Mouse (Mus musculus) forebrain, embryonic 12.5 days (tissue): Measurements from ENCODE around the gene Gdap1l1. TPM values are rescaled to one million over a fixed set of nuclear protein-coding genes. Genes with fewer than 3 reads are reported as not detected.

Experiments
- ATAC-seq: fragments of 200-750 bp; cut with Nextera tagmentation; 2 replicates; pipeline ENCODE4 v1.8.0; 2017; ENCODE audit warnings: moderate TSS enrichment; ENCODE audit not compliant: low FRiP score
- H3K27ac ChIP-seq: fragments of 300-500 bp; sonication (generic); 2 replicates; pipeline ENCODE4 v1.5.1; 2016; ENCODE audit warnings: mild to moderate bottlenecking
- H3K27me3 ChIP-seq: fragments of 300-500 bp; sonication (generic); 2 replicates; pipeline ENCODE4 v1.6.1; 2016; ENCODE audit warnings: mild to moderate bottlenecking
- H3K36me3 ChIP-seq: fragments of 300-500 bp; sonication (generic); replicated peaks from 2 replicates; pipeline ENCODE4 v1.6.1; 2016; ENCODE audit warnings: mild to moderate bottlenecking
- H3K4me1 ChIP-seq: fragments of 300-500 bp; sonication (generic); 2 replicates; pipeline ENCODE4 v1.6.1; 2016
- H3K4me2 ChIP-seq: fragments of 300-500 bp; sonication (generic); 2 replicates; pipeline ENCODE4 v1.6.1; 2016; ENCODE audit warnings: mild to moderate bottlenecking, moderate library complexity
- H3K4me3 ChIP-seq: fragments of 300-500 bp; sonication (generic); replicated peaks from 2 replicates; pipeline ENCODE4 v1.5.1; 2016; ENCODE audit warnings: mild to moderate bottlenecking
- H3K9ac ChIP-seq: fragments of 300-500 bp; sonication (generic); 2 replicates; pipeline ENCODE4 v1.6.1; 2016; ENCODE audit warnings: mild to moderate bottlenecking
- H3K9me3 ChIP-seq: fragments of 300-500 bp; sonication (generic); 2 replicates; pipeline ENCODE4 v1.6.1; 2016
- WGBS: fragments of 180-500 bp; shearing (Covaris S2); methylation state at CpG from one replicate; pipeline ENCODE4 v1.1.7; 2016; 5-methylcytosine and 5-hydroxymethylcytosine counted together
- polyA plus RNA-seq: library from polyadenylated mRNA; unstranded; fragments of >200 nt; fragmentation: Nextera tagmentation; extraction: Ambion mirVana; gene quantifications from 2 replicates; pipeline ENCODE4 v1.2.1, GENCODE M21; 2016

The Gdap1l1 gene
- polyA plus RNA-seq, 1 experiment from 2014 or later, result 54.7 TPM

DNA sequence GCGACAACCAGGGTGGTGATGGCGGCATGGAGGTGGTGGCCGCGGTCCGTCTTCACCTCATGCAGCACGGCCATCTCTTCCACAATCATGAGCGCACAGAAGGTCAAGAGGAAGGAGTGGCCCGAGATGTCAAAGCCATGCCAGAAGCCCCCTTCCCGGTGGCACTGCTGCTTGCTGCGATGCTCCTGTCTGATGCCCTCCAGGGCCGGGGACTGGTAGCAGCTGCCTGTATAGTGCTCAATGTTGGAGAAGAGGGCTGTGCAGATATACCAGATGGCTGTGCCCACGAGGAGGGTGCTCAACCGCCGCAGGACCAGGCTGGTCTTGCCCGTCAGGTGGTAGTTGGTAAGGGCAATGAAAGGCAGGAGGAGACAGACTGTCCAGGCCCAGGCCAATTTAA, 31.4 kb downstream of the Gdap1l1 start:
- ATAC-seq, result no peak
- no peak overlapping the region for H3K4me3 ChIP-seq
- no peaks in the 10 kb centered on the region for H3K9me3 ChIP-seq
- no peak overlapping the region for H3K9ac ChIP-seq
- peaks cover 32% of the 10 kb centered on the region for H3K36me3 ChIP-seq
- H3K4me1 ChIP-seq, result peaks cover 12% of the 10 kb centered on the region
- no peak overlapping the region for H3K4me2 ChIP-seq
- 92% methylated on average over 15 of the region's 15 CpGs for whole genome bisulfite sequencing
- H3K27me3 ChIP-seq, result no peaks in the 10 kb centered on the region
- no peak overlapping the region for H3K27ac ChIP-seq

DNA sequence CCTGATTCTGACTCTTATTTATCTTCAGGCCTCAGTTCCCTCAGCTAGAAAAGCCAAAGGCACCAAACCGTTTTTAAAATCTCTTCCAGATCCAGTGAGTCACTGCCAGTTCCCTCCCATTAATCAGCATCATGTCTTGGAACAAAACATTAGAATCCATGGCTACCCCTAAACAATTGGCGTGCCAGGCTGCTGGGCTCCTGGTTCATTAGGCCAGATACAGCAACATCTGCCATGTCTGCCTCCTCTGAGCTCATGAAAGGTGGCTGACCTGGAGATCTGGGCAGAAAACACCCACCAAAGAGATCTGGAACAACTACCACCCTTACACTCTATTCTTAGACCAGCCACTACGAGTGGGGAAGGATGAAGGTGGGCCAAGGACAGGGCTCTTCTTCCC, 32.9 kb downstream of the Gdap1l1 start:
- Histone ChIP-seq H3K9me3 (no peaks in the 10 kb centered on the region), H3K9ac (peak overlapping the region; percentile 82; the same call in 1 of the 2 replicates), H3K27ac (no peak overlapping the region), H3K27me3 (no peaks in the 10 kb centered on the region), H3K4me1 (peaks cover 12% of the 10 kb centered on the region), H3K4me3 (peak overlapping the region; percentile 86; the same call in 1 of the 2 replicates), H3K36me3 (peaks cover 32% of the 10 kb centered on the region), H3K4me2 (peak overlapping the region; percentile 87)
- ATAC-seq, result no peak
- 73% methylated on average over 3 of the region's 3 CpGs for WGBS

GRCm38 (mm10) chr2:163471710-163472465, 33.6 kb downstream of the Gdap1l1 start:
- no peaks in the 10 kb centered on the region for H3K9me3 ChIP-seq
- H3K27ac ChIP-seq, result peak overlapping the region; percentile 66; the same call in 1 of the 2 replicates
- H3K9ac ChIP-seq, result peak overlapping the region; percentile 82
- H3K4me1 ChIP-seq, result peaks cover 12% of the 10 kb centered on the region
- H3K4me2 ChIP-seq, result peak overlapping the region; percentile 87
- H3K4me3 ChIP-seq, result peak overlapping the region; percentile 86
- 6% methylated on average over 36 of the region's 36 CpGs for WGBS
- H3K36me3 ChIP-seq, result peaks cover 25% of the 10 kb centered on the region
- no peak; the same call in 1 of the 2 replicates for ATAC-seq
- H3K27me3 ChIP-seq, result no peaks in the 10 kb centered on the region

DNA sequence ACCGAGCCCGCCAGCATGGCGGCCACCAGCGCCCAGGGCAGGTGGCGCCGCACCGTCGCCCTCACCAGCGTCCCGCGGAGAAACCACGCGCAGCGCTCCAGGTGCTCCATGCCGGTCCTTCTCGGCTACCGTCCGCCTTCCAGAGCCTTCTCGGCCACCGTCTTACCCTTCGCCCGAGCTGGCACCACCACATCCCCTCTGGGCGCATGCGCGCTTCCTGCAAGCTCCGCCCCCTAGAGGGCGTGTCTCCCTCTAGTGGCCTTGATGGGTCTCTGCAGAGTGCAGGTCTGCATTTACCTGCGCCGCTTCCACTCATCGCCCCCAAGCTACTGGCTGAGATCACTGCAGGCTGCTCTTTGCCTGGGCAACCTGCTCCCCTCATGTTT, 34.2 kb downstream of the Gdap1l1 start, which contains the start of gene Fitm2:
Fitm2 (minus strand) TSS at position 164 of the 386 bp plus-strand sequence.
- peak; percentile 95 for ATAC-seq
- H3K9ac ChIP-seq, result peak within 1 kb of the TSS; percentile 82
- H3K4me3 ChIP-seq, result peak within 1 kb of the TSS; percentile 86
- peak within 1 kb of the TSS; percentile 66; the same call in 1 of the 2 replicates for H3K27ac ChIP-seq
- no peaks in the 10 kb centered on the region for H3K9me3 ChIP-seq
- peaks cover 12% of the 10 kb centered on the region for H3K4me1 ChIP-seq
- H3K4me2 ChIP-seq, result peak within 1 kb of the TSS; percentile 87
- H3K36me3 ChIP-seq, result peaks cover 23% of the 10 kb centered on the region
- H3K27me3 ChIP-seq, result no peaks in the 10 kb centered on the region
- under 1% methylated on average over 30 of the region's 30 CpGs for WGBS

- WGBS, result 52% methylated on average over 18 of the region's 18 CpGs
- H3K9me3 ChIP-seq, result no peaks in the 10 kb centered on the region
- no peak overlapping the region for H3K27ac ChIP-seq
- ATAC-seq, result no peak
- H3K4me2 ChIP-seq, result no peak overlapping the region
- H3K36me3 ChIP-seq, result no peaks in the 10 kb centered on the region
- peaks cover 28% of the 10 kb centered on the region for H3K27me3 ChIP-seq
- H3K9ac ChIP-seq, result no peak overlapping the region
- peaks cover 7% of the 10 kb centered on the region for H3K4me1 ChIP-seq
- H3K4me3 ChIP-seq, result no peak overlapping the region
Observed at GRCm38 (mm10) chr2:163480191-163480825, 42.0 kb downstream of the Gdap1l1 start.

DNA sequence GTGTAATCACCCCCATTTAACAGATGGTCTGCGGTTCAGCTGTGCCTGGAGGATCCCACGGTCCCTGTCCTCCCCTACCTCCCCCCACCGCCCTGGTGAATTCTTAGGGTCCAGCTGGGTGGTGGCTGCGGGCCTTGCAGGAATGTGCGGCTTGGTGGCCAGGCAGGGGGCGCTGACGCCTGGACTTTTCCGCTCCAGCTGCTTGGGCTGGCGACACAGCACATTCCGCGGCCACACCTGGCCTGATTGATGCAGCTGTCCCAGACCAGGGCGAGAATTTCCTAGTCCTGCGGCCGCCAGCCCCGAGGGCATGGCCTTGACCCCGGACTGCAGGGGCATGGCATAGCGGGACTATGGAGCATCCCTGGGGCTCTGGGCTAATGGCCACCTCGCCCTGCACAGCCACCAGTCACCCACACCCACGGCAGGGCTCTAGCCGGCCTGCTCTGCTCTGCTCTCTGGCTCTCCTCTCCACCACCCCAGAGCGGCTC, 43.3 kb downstream of the Gdap1l1 start:
- H3K4me2 ChIP-seq, result peak overlapping the region; percentile 51
- peaks cover 28% of the 10 kb centered on the region for H3K27me3 ChIP-seq
- 3% methylated on average over 21 of the region's 21 CpGs for WGBS
- peak overlapping the region; percentile 23 for H3K4me3 ChIP-seq
- no peaks in the 10 kb centered on the region for H3K36me3 ChIP-seq
- no peaks in the 10 kb centered on the region for H3K9me3 ChIP-seq
- peaks cover 7% of the 10 kb centered on the region for H3K4me1 ChIP-seq
- 0 out of 2 replicates have a peak, but pooled peaks have one; percentile 46 for ATAC-seq
- no peak overlapping the region for H3K27ac ChIP-seq
- peak overlapping the region; percentile 42; the same call in 1 of the 2 replicates for H3K9ac ChIP-seq

DNA sequence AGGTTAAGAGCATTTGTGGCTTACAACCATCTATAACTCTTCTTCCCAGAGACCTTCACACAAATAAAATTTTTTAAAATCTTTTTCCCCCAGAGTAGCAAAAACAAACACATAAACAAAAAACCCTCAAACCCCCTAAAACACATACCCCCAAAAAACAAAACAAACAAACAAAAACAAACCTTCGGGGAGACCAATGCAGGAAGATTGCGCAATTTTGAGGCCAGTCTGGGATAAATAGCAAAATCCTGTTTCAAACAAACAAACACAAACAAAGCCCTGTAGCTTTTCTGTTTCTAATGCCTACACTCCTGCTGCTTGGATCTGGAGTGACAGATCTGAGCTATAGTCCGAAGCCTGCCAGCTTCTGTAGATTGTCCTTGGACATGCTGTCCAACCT, 49.1 kb downstream of the Gdap1l1 start:
- ATAC-seq, result no peak
- H3K9me3 ChIP-seq, result no peaks in the 10 kb centered on the region
- peaks cover 7% of the 10 kb centered on the region; the same call in 1 of the 2 replicates for H3K27me3 ChIP-seq
- WGBS, result 92% methylated on average over 3 of the region's 3 CpGs
- no peaks in the 10 kb centered on the region for H3K36me3 ChIP-seq
- no peak overlapping the region for H3K4me2 ChIP-seq
- no peak overlapping the region for H3K4me3 ChIP-seq
- H3K27ac ChIP-seq, result no peak overlapping the region
- H3K4me1 ChIP-seq, result no peaks in the 10 kb centered on the region
- no peak overlapping the region for H3K9ac ChIP-seq

- no peak overlapping the region for H3K4me3 ChIP-seq
- H3K9ac ChIP-seq, result no peak overlapping the region
- H3K27me3 ChIP-seq, result no peaks in the 10 kb centered on the region
- H3K4me1 ChIP-seq, result no peaks in the 10 kb centered on the region
- WGBS, result 57% methylated on average over 5 of the region's 5 CpGs
- no peak overlapping the region for H3K27ac ChIP-seq
- H3K9me3 ChIP-seq, result no peaks in the 10 kb centered on the region
- no peaks in the 10 kb centered on the region for H3K36me3 ChIP-seq
- ATAC-seq, result no peak
- H3K4me2 ChIP-seq, result no peak overlapping the region
Observed at GRCm38 (mm10) chr2:163489725-163490291, 51.5 kb downstream of the Gdap1l1 start.

- Histone ChIP-seq H3K4me2 (no peak overlapping the region), H3K27ac (no peak overlapping the region), H3K36me3 (no peaks in the 10 kb centered on the region), H3K4me1 (no peaks in the 10 kb centered on the region), H3K4me3 (no peak overlapping the region), H3K9ac (no peak overlapping the region), H3K9me3 (no peaks in the 10 kb centered on the region), H3K27me3 (no peaks in the 10 kb centered on the region)
- no peak for ATAC-seq
- 93% methylated on average over 17 of the region's 17 CpGs for whole genome bisulfite sequencing
Observed at GRCm38 (mm10) chr2:163490656-163491055, 52.4 kb downstream of the Gdap1l1 start.

DNA sequence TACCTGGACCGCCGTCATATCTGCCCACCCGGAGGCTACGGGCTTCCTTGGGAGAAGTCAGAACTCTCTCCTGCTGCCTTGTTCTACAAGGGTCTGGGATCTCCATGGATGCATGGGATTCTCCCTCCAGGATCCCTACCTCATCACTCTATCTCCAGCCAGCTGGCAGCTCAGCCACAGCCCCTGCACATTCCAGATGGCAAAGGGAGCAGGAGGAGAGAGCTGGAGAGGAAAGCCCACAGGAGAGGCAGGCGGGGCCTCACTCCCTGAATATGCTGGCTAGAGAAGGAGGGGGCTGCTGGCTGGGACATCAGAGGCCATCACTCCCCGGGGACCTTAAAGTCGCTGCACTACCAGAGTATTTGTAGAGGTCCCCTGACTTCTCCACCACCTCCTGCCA, 53.1 kb downstream of the Gdap1l1 start:
- no peak for ATAC-seq
- no peak overlapping the region for H3K4me3 ChIP-seq

DNA sequence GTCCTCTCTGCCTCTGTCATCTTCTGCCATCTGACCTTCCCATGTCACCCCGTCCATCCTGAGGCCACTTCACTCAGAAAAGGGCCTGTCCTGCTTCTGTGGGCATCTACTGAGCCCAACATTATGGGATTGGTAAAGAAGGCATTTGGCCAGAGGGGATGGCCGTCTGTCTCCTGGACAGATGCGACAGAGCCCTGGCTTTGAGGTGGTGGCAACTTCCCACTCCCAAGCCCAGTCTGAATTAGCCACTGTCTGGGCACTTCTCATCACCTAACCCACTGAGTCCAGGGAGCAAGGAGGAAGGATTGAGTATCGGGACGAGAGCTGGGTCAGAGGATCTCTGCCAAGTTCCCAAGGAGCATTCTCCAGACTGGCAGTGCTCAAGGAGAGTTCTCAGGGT, 53.7 kb downstream of the Gdap1l1 start, which contains the start of gene R3hdml:
R3hdml (plus strand) TSS at position 301 of the 400 bp plus-strand sequence.
- no peak within 1 kb of the TSS for H3K9ac ChIP-seq
- no peaks in the 10 kb centered on the region for H3K9me3 ChIP-seq
- H3K27ac ChIP-seq, result no peak within 1 kb of the TSS
- H3K36me3 ChIP-seq, result no peaks in the 10 kb centered on the region
- H3K27me3 ChIP-seq, result no peaks in the 10 kb centered on the region
- H3K4me1 ChIP-seq, result no peaks in the 10 kb centered on the region
- WGBS, result 74% methylated on average over 5 of the region's 5 CpGs
- H3K4me2 ChIP-seq, result no peak within 1 kb of the TSS
- no peak within 1 kb of the TSS for H3K4me3 ChIP-seq
- ATAC-seq, result no peak

More for the DNA sequence above, 53.1 kb downstream of the Gdap1l1 start:
- WGBS, result 64% methylated on average over 7 of the region's 7 CpGs
- H3K36me3 ChIP-seq, result no peaks in the 10 kb centered on the region
- no peaks in the 10 kb centered on the region for H3K9me3 ChIP-seq
- no peak overlapping the region for H3K4me2 ChIP-seq
- no peak overlapping the region for H3K9ac ChIP-seq
- H3K4me1 ChIP-seq, result no peaks in the 10 kb centered on the region
- no peaks in the 10 kb centered on the region for H3K27me3 ChIP-seq
- no peak overlapping the region for H3K27ac ChIP-seq

DNA sequence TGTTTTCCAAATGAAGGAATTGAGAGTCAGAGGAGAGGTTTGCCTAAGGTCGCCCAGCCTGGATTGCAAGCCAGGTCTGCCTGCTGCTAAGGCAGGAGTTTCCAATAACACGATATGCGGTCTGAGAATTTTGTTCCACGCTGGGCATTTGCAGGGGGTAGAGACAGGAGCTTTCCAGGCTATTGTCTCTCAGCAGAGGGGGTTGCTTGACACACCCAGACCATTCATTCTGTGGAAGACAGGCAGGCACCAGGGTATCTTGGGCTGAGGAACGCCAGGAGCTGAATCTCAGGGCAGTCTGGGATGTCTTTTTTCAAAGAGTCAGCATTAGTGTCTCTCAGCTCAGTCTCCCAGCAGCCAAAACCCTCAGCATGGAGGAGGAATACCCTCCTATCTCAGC, 54.8 kb downstream of the Gdap1l1 start:
- ATAC-seq, result no peak
- Histone ChIP-seq H3K4me1 (no peaks in the 10 kb centered on the region), H3K27ac (no peak overlapping the region), H3K9me3 (no peaks in the 10 kb centered on the region), H3K9ac (no peak overlapping the region), H3K27me3 (no peaks in the 10 kb centered on the region), H3K36me3 (no peaks in the 10 kb centered on the region), H3K4me2 (no peak overlapping the region), H3K4me3 (no peak overlapping the region)
- WGBS, result 22% methylated on average over 5 of the region's 5 CpGs
